Mouse (Mus musculus) adrenal gland, adult 8-10 months (tissue): ENCODE data around the gene Immp2l. TPM values are rescaled to one million over a fixed set of nuclear protein-coding genes. Genes with fewer than 3 reads are reported as not detected.

Experiments
- DNase-seq: peaks from one replicate; pipeline ENCODE4 v3.0.0; 2022
- total RNA-seq, 4 experiments: library from RNA; stranded (reverse); gene quantifications; 2 replicates each; pipeline ENCODE4 v1.2.4; 2022

The Immp2l gene
- total RNA-seq, 4 experiments from 2014 or later, result 5.6 to 16.6 (median 12.3) TPM

- DNase-seq, result no peak
Measured at GRCm38 (mm10) chr12:41185509-41185908, 161.6 kb downstream of the Immp2l start.

- DNase-seq, result no peak
Measured at GRCm38 (mm10) chr12:41192829-41193228, 168.9 kb downstream of the Immp2l start.

- no peak for DNase-seq
Measured at GRCm38 (mm10) chr12:41196374-41196773, 172.5 kb downstream of the Immp2l start.

- no peak for DNase-seq
Measured at GRCm38 (mm10) chr12:41215186-41215585, 191.3 kb downstream of the Immp2l start.

GRCm38 (mm10) chr12:41221893-41222292 lies 198.0 kb downstream of the Immp2l start:
- DNase-seq, result no peak

GRCm38 (mm10) chr12:41223686-41224085 lies 199.8 kb downstream of the Immp2l start:
- DNase-seq, result peak; percentile 20

GRCm38 (mm10) chr12:41224538-41224937 lies 200.6 kb downstream of the Immp2l start:
- no peak for DNase-seq

GRCm38 (mm10) chr12:41231966-41232365 lies 208.1 kb downstream of the Immp2l start:
- DNase-seq, result no peak

GRCm38 (mm10) chr12:41237880-41238279 lies 214.0 kb downstream of the Immp2l start:
- no peak for DNase-seq

- no peak for DNase-seq
Measured at GRCm38 (mm10) chr12:41241221-41241620, 217.3 kb downstream of the Immp2l start.

- no peak for DNase-seq
Measured at GRCm38 (mm10) chr12:41248254-41248653, 224.4 kb downstream of the Immp2l start.

GRCm38 (mm10) chr12:41250123-41250522 lies 226.2 kb downstream of the Immp2l start:
- no peak for DNase-seq

- DNase-seq, result no peak
Measured at GRCm38 (mm10) chr12:41257905-41258304, 234.0 kb downstream of the Immp2l start.

- no peak for DNase-seq
Measured at GRCm38 (mm10) chr12:41259608-41260007, 235.7 kb downstream of the Immp2l start.

- DNase-seq, result no peak
Measured at GRCm38 (mm10) chr12:41274136-41274535, 250.2 kb downstream of the Immp2l start.

- no peak for DNase-seq
Measured at GRCm38 (mm10) chr12:41275361-41275760, 251.5 kb downstream of the Immp2l start.

GRCm38 (mm10) chr12:41277896-41278295 lies 254.0 kb downstream of the Immp2l start:
- no peak for DNase-seq

- no peak for DNase-seq
Measured at GRCm38 (mm10) chr12:41289047-41289446, 265.2 kb downstream of the Immp2l start.

- no peak for DNase-seq
Measured at GRCm38 (mm10) chr12:41307015-41307414, 283.1 kb downstream of the Immp2l start.

- DNase-seq, result no peak
Measured at GRCm38 (mm10) chr12:41308726-41309680, 285.1 kb downstream of the Immp2l start.

GRCm38 (mm10) chr12:41313391-41313790 lies 289.5 kb downstream of the Immp2l start:
- DNase-seq, result no peak

GRCm38 (mm10) chr12:41314811-41315461 lies 291.0 kb downstream of the Immp2l start:
- no peak for DNase-seq

GRCm38 (mm10) chr12:41315871-41316270 lies 292.0 kb downstream of the Immp2l start:
- DNase-seq, result no peak

GRCm38 (mm10) chr12:41316426-41316825 lies 292.5 kb downstream of the Immp2l start:
- DNase-seq, result no peak
